Mouse (Mus musculus) olfactory bulb, adult 2 months (tissue): ENCODE measurements around the gene Sdccag8.

Source experiments
- CTCF ChIP-seq: fragments of 200-500 bp; IDR thresholded peaks from 2 replicates; pipeline ENCODE4 v1.5.1; 2012; ENCODE audit warnings: low read depth, mild to moderate bottlenecking, low read length, moderate library complexity; ENCODE audit not compliant: insufficient read depth
- POLR2A ChIP-seq: fragments of 200-500 bp; IDR thresholded peaks from 2 replicates; pipeline ENCODE4 v1.6.1; 2012; ENCODE audit warnings: mild to moderate bottlenecking, low read depth, low read length, moderate library complexity; ENCODE audit not compliant: insufficient read depth

GRCm38 (mm10) chr1:176903741-176904140 is 89.3 kb downstream of the Sdccag8 start:
- TF ChIP-seq CTCF (no peak), POLR2A (no peak)
